Mouse (Mus musculus): ENCODE measurements around the gene Mybpc2. TPM values are rescaled to one million over a fixed set of nuclear protein-coding genes. Genes with fewer than 3 reads are reported as not detected.

Gene Mybpc2
- total RNA-seq, 4 experiments from 2014 or later: 0.10 to 0.57 (median 0.14) TPM; not detected in 1

DNA sequence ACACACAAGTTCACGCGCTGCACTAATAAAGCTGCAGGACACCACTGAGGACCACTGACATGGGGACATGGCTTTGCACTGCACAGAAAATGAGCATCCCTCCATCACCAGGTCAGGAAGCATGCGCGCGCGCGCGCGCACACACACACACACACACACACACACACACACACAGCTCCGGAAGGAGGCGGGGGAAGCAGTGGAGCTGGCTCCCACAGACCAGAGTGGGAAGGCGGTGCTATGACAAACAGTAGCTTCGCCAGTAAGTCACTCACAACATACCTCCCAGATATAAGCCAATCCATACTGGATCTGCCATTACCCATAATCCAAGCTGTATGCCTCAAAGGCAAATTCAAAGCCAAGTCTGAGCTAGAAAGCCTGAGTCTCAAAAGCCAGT is 22.6 kb upstream of the Mybpc2 start:
- DNase-seq (ENCODE audit: low spot score in 2 of 2): no peak

DNA sequence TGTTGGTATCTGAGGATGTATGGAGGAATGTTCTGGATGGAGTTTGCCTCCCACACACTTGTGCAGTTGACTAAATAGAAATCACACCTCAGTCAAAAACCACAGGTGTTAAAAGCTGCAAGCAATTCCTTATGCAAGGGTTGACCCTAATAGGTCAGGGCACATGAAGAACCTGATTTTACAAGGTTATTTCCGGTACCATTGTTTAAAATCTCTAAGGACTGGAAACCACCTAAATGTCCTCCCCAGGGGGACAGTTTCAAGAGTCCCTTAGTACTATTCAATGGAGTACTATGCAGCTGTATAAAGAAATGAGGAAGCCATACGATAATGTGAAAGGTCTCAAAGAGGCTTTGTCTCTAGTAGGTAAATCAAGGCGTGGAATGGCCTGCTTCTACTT is 21.8 kb upstream of the Mybpc2 start:
- DNase-seq (ENCODE audit: low spot score in 2 of 2): no peak

- DNase-seq (ENCODE audit: low spot score in 2 of 2): no peak
These were observed 18.6 kb upstream of the Mybpc2 start for GRCm38 (mm10) chr7:44543071-44543470.

GRCm38 (mm10) chr7:44542555-44542954 is 18.1 kb upstream of the Mybpc2 start:
- DNase-seq (ENCODE audit: low spot score in 2 of 2): no peak

DNA sequence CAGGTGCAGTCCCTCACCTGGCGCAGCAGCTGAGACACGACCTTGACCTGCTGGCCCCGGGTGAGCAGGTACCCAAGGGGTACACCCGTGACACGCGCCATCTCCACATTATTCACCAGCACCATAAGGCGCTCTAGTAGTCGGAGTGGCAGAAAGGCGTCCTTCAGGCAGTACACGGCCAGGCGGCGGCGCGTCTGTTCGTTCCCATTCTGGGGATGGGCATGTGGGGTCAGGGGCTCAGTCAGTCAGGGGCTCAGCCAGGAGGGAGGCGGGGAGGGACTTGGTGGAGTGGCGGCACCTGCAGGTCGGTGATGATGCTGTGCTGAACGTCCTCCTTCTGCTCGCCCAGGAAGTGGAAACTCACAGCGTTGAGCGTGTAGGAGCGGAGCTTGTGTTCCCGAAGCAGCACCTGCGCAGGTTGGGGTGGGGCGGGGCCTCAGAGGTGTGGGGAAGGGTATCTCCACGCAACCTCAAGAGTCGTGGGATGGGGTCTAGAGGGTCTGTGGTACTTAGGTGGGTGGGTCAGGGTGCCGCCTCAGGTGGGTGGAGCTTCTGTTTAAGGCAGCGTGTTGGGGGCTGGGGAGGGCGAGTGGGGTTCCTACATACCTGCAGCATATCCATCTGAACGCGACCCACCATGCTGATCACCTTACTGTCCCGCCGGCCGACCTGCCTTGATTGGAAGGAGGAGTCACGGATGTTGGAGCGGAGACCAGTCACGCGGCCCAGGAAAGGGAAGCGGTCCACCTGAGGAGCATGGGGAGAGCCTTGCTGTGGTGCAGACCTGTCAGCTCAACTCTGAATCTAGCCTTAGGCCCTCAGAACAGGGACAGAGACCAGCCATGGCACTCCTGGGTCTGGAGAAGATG is 14.5 kb upstream of the Mybpc2 start:
- DNase-seq (ENCODE audit: low spot score in 2 of 2): no peak

DNA sequence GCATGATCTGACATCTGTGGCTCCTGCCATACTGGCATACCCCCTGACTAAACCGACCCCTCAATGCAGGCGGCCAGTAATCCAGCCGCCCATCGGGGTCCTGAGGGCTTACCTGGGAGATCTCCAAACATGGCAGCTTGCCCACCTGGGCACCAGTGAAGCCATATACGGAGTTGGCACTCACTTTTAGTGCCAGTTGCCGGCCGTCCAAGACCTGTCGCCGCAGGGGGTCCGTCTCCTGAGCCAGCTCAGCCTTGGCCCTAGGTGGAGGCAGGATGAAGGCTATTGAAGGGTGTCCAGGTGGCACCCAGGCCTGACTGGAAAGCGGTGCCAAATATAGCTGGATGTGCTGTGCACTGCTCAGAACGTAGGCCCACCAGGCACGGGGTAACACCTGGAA is 13.0 kb upstream of the Mybpc2 start:
- no peak for DNase-seq (ENCODE audit: low spot score in 2 of 2)

- no peak for DNase-seq (ENCODE audit: low spot score in 2 of 2)
These were observed 12.6 kb upstream of the Mybpc2 start for GRCm38 (mm10) chr7:44537009-44537408.

DNA sequence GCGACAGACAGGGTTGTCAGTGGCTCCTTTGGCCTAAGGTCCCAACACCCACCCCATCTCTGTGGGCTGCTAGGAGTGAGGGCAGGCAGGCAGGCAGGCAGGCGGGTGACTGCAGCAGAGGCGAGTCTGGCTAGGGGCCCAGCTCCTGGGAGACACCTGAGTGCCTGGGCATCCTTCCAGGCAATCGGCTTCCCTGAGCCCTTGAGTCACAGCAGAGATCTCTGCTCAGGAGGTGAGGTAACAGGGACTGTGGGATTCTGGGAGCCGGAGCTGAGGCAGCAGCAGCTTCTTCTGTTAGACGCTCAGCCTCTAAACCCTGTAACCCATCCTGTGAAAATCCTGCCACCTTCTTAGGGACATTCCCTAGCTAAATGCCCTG is 12.1 kb upstream of the Mybpc2 start:
- DNase-seq (ENCODE audit: low spot score in 2 of 2): peak in 1 of 2 experiments; percentile 48

- no peak for DNase-seq (ENCODE audit: low spot score in 2 of 2)
These were observed 11.5 kb upstream of the Mybpc2 start for GRCm38 (mm10) chr7:44535657-44536589.

DNA sequence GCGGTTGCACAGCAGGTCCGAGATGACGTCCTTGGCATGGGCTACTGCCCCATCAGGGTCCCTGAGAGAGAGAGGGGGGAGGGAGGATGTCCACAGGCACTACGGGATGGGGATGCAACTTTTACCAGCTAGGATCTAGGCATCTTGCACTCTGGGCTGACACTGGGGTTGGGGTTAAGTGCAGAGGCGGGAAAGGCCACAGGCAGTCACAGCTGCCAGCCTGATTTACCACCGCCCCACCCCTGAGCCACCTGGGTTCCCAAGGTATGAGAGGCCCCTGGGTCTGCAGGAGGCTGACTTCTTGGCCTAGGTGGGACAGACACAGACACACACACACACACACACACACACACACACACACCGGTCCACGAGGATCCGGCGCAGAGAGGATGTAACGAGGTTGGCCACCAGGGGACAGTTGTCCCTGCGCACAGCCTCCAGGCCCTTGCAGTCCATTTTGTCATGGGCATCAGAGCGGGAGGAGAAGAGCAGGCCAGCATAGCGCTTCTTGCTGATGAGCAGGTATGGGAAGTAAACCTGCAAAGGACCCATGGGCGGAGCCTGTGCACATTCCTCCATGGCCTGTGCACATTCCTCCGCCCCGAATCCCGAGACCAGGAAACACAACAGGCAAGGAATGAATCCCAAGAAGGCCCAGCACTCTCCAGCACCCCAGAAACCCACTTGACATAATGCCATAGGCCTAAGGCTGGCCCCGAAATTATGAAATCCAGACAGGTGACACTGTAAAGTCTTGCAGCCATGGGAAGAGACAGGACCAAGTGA is 10.4 kb upstream of the Mybpc2 start:
- DNase-seq (ENCODE audit: low spot score in 2 of 2): no peak

DNA sequence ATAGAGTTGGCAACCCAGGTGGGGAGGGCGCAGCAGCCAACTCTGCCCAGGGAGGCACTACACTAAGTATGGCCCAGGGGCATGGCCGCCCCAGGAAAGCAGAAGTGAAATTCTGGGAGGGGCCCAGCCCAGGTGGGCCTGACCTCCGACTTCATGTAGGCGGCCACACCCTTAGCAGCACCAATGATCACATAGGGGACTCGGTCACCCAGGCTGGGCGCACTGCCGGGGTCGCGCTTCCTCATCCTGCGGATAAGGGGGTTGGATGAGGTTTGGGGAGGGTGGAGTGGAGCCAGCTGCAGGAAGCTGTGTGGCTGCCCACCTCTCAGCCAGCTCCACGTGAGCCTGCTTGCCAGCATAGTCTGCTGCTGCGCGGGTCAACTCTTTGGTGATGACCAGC is 9.8 kb upstream of the Mybpc2 start:
- no peak for DNase-seq (ENCODE audit: low spot score in 2 of 2)

DNA sequence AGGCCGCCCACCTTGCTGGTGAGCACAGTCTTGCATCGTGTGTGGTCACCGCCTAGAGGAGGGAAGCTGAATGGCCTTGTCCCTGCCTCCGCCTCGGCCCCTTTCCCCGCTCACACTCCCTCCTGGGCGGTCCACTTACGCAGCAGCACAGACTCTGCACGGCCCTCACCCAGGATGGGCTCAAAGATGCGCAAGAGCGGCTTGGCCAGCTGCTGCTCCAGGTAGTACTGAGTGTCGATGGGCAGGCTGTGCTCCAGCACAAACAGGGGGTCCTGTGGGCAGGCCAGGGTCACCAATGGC is 9.2 kb upstream of the Mybpc2 start:
- DNase-seq (ENCODE audit: low spot score in 2 of 2): no peak

- no peak for DNase-seq (ENCODE audit: low spot score in 2 of 2)
These were observed 8.7 kb upstream of the Mybpc2 start for GRCm38 (mm10) chr7:44532918-44533745.

DNA sequence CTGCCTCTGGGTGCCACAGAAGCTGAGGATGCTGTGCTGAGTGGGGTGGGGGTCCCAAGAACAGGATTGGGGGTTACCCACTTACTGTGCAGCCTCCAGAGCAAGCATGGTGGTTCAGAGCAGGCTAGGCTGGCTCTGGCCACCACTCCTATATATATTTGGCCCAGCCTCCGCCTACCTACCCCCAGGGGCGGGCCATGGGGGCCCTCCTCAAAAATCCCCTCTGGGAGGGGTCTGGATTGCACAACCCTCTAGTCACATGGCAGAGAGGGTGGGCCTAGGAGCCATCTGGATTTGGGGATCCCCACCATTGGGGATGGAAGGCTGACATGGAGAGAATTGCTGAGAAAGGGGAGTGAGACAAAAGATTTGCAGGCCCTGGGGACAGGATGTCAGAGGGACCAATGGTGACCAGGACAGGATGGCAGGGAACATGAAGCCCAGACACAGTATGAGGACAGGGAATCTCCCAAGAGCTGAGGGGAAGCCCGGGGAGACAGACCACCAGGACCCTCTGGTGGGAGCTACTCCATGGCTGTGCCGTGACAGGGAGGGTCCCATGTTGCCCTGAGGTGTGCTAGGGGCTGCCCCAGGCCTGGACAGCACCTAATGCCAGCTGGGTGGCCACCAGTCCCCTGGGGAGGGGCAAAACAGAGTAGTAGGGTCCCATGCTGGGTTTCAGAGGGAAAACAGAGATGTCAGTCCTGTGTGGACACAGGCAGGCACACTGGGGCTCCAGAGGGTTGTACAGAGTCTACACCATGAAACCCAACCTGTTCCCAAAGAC is 7.7 kb upstream of the Mybpc2 start, which contains the start of gene Spib:
Gene Spib (minus strand): TSS at position 126 of the 787 bp plus-strand sequence.
- DNase-seq (ENCODE audit: low spot score in 2 of 2): no peak

- DNase-seq (ENCODE audit: low spot score in 2 of 2): no peak
These were observed 6.8 kb upstream of the Mybpc2 start for GRCm38 (mm10) chr7:44531207-44531606.

DNA sequence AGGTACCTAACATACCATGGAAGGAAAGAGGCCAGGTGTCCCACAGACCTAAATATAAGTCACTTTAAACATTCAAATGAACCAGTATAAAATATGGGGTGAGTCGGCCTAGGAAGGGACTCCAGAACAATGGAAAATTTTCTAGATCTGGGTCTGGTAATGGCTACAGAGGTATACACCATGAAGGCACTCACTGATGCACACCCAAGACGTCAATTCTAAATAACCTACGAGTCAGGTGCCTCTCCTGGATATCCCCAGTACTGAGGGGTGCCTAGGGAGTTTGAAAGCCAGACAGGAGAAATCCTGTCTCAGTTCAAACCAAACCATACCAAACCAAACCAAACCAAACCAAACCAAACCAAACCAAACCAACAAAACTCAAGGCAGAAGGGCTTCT is 6.1 kb upstream of the Mybpc2 start:
- no peak for DNase-seq (ENCODE audit: low spot score in 2 of 2)

GRCm38 (mm10) chr7:44529518-44529917 is 5.1 kb upstream of the Mybpc2 start:
- no peak for DNase-seq (ENCODE audit: low spot score in 2 of 2)

- DNase-seq (ENCODE audit: low spot score in 2 of 2): peak; percentile 56 to 77
These were observed 3.3 kb upstream of the Mybpc2 start for GRCm38 (mm10) chr7:44527483-44528398.

Measured in layer of hippocampus, adult 8-10 months (tissue).